Mouse (Mus musculus): Measurements from ENCODE around the gene Rapgef1. TPM values are rescaled to one million over a fixed set of nuclear protein-coding genes. Genes with fewer than 3 reads are reported as not detected.

Gene Rapgef1
- polyA plus RNA-seq, 1 experiment from 2014 or later, result 9.7 TPM

GRCm38 (mm10) chr2:29647162-29647561 lies 27.6 kb downstream of the Rapgef1 start:
- no peak overlapping the region for H3K4me2 ChIP-seq
- H3K9ac ChIP-seq, result no peak overlapping the region
- peaks cover 61% of the 10 kb centered on the region for H3K4me1 ChIP-seq
- no peaks in the 10 kb centered on the region for H3K27me3 ChIP-seq (replicated peaks)
- H3K27ac ChIP-seq (replicated peaks), result peak overlapping the region; percentile 44; the same call in 1 of the 2 replicates
- no peak overlapping the region for H3K4me3 ChIP-seq
- ATAC-seq (ENCODE audit: extremely low read depth, insufficient number of reproducible peaks, low FRiP score, low TSS enrichment), result no peak
- WGBS, result 84% methylated on average over 4 of the region's 4 CpGs
- peaks cover 6% of the 10 kb centered on the region; the same call in 1 of the 2 replicates for H3K36me3 ChIP-seq
- no peaks in the 10 kb centered on the region for H3K9me3 ChIP-seq

- Histone ChIP-seq H3K36me3 (peaks cover 6% of the 10 kb centered on the region; the same call in 1 of the 2 replicates), H3K27ac (replicated peaks) (no peak overlapping the region), H3K27me3 (replicated peaks) (no peaks in the 10 kb centered on the region), H3K4me3 (no peak overlapping the region), H3K4me1 (peaks cover 63% of the 10 kb centered on the region), H3K9me3 (no peaks in the 10 kb centered on the region), H3K9ac (no peak overlapping the region), H3K4me2 (no peak overlapping the region)
- 74% methylated on average over 7 of the region's 7 CpGs for WGBS
- ATAC-seq (ENCODE audit: extremely low read depth, insufficient number of reproducible peaks, low FRiP score, low TSS enrichment), result no peak
These were observed 28.3 kb downstream of the Rapgef1 start for GRCm38 (mm10) chr2:29647808-29648207.

- no peak for ATAC-seq (ENCODE audit: extremely low read depth, insufficient number of reproducible peaks, low FRiP score, low TSS enrichment)
- Histone ChIP-seq H3K36me3 (peaks cover 6% of the 10 kb centered on the region; the same call in 1 of the 2 replicates), H3K4me2 (peak overlapping the region; percentile 5; the same call in 1 of the 2 replicates), H3K27me3 (replicated peaks) (no peaks in the 10 kb centered on the region), H3K9ac (peak overlapping the region; percentile 21; the same call in 1 of the 2 replicates), H3K4me3 (no peak overlapping the region), H3K27ac (replicated peaks) (peak overlapping the region; percentile 61), H3K9me3 (no peaks in the 10 kb centered on the region), H3K4me1 (peaks cover 60% of the 10 kb centered on the region)
- 50% methylated on average over 6 of the region's 6 CpGs for WGBS
These were observed 29.7 kb downstream of the Rapgef1 start for GRCm38 (mm10) chr2:29648956-29649794.

- Histone ChIP-seq H3K9ac (no peak overlapping the region), H3K4me3 (no peak overlapping the region), H3K4me1 (peaks cover 54% of the 10 kb centered on the region), H3K9me3 (no peaks in the 10 kb centered on the region), H3K27ac (replicated peaks) (peak overlapping the region; percentile 61), H3K27me3 (replicated peaks) (no peaks in the 10 kb centered on the region), H3K4me2 (no peak overlapping the region), H3K36me3 (peaks cover under 1% of the 10 kb centered on the region; the same call in 1 of the 2 replicates)
- ATAC-seq (ENCODE audit: extremely low read depth, insufficient number of reproducible peaks, low FRiP score, low TSS enrichment), result no peak
- 70% methylated on average over 10 of the region's 10 CpGs for WGBS
These were observed 30.4 kb downstream of the Rapgef1 start for GRCm38 (mm10) chr2:29649795-29650457.

- Histone ChIP-seq H3K9me3 (no peaks in the 10 kb centered on the region), H3K4me3 (no peak overlapping the region), H3K4me1 (peaks cover 35% of the 10 kb centered on the region), H3K27ac (replicated peaks) (no peak overlapping the region), H3K9ac (no peak overlapping the region), H3K4me2 (no peak overlapping the region), H3K36me3 (no peaks in the 10 kb centered on the region), H3K27me3 (replicated peaks) (no peaks in the 10 kb centered on the region)
- no peak for ATAC-seq (ENCODE audit: extremely low read depth, insufficient number of reproducible peaks, low FRiP score, low TSS enrichment)
- 85% methylated on average over 5 of the region's 5 CpGs for WGBS
These were observed 32.4 kb downstream of the Rapgef1 start for GRCm38 (mm10) chr2:29651876-29652275.

GRCm38 (mm10) chr2:29655433-29655832 lies 35.9 kb downstream of the Rapgef1 start:
- Histone ChIP-seq H3K9ac (no peak overlapping the region), H3K4me1 (peaks cover 17% of the 10 kb centered on the region), H3K27ac (replicated peaks) (no peak overlapping the region), H3K27me3 (replicated peaks) (no peaks in the 10 kb centered on the region), H3K4me3 (no peak overlapping the region), H3K4me2 (no peak overlapping the region), H3K36me3 (no peaks in the 10 kb centered on the region), H3K9me3 (no peaks in the 10 kb centered on the region)
- ATAC-seq (ENCODE audit: extremely low read depth, insufficient number of reproducible peaks, low FRiP score, low TSS enrichment), result no peak
- WGBS, result 94% methylated on average over 5 of the region's 5 CpGs

- no peak overlapping the region for H3K4me3 ChIP-seq
- no peak overlapping the region for H3K27ac ChIP-seq (replicated peaks)
- 83% methylated on average over 1 of the region's 1 CpGs for WGBS
- no peaks in the 10 kb centered on the region for H3K27me3 ChIP-seq (replicated peaks)
- H3K9me3 ChIP-seq, result no peaks in the 10 kb centered on the region
- H3K4me2 ChIP-seq, result no peak overlapping the region
- no peak for ATAC-seq (ENCODE audit: extremely low read depth, insufficient number of reproducible peaks, low FRiP score, low TSS enrichment)
- no peak overlapping the region for H3K9ac ChIP-seq
- H3K4me1 ChIP-seq, result peaks cover 24% of the 10 kb centered on the region
- H3K36me3 ChIP-seq, result no peaks in the 10 kb centered on the region
These were observed 36.6 kb downstream of the Rapgef1 start for GRCm38 (mm10) chr2:29656095-29656494.

- Histone ChIP-seq H3K27ac (replicated peaks) (no peak overlapping the region), H3K27me3 (replicated peaks) (no peaks in the 10 kb centered on the region), H3K9me3 (no peaks in the 10 kb centered on the region), H3K9ac (no peak overlapping the region), H3K4me2 (no peak overlapping the region), H3K4me1 (peaks cover 29% of the 10 kb centered on the region), H3K36me3 (no peaks in the 10 kb centered on the region), H3K4me3 (no peak overlapping the region)
- ATAC-seq (ENCODE audit: extremely low read depth, insufficient number of reproducible peaks, low FRiP score, low TSS enrichment), result no peak
- 80% methylated on average over 1 of the region's 1 CpGs for WGBS
These were observed 37.6 kb downstream of the Rapgef1 start for GRCm38 (mm10) chr2:29657089-29657488.

- Histone ChIP-seq H3K27me3 (replicated peaks) (no peaks in the 10 kb centered on the region), H3K4me3 (no peak overlapping the region), H3K9me3 (no peaks in the 10 kb centered on the region), H3K36me3 (no peaks in the 10 kb centered on the region), H3K4me2 (no peak overlapping the region), H3K4me1 (peaks cover 52% of the 10 kb centered on the region), H3K9ac (no peak overlapping the region), H3K27ac (replicated peaks) (0 out of 2 replicates have a peak overlapping the region, but pooled peaks have one; percentile 3)
- ATAC-seq (ENCODE audit: extremely low read depth, insufficient number of reproducible peaks, low FRiP score, low TSS enrichment), result no peak
- 53% methylated on average over 6 of the region's 6 CpGs for WGBS
These were observed 42.3 kb downstream of the Rapgef1 start for GRCm38 (mm10) chr2:29661751-29662191.

DNA sequence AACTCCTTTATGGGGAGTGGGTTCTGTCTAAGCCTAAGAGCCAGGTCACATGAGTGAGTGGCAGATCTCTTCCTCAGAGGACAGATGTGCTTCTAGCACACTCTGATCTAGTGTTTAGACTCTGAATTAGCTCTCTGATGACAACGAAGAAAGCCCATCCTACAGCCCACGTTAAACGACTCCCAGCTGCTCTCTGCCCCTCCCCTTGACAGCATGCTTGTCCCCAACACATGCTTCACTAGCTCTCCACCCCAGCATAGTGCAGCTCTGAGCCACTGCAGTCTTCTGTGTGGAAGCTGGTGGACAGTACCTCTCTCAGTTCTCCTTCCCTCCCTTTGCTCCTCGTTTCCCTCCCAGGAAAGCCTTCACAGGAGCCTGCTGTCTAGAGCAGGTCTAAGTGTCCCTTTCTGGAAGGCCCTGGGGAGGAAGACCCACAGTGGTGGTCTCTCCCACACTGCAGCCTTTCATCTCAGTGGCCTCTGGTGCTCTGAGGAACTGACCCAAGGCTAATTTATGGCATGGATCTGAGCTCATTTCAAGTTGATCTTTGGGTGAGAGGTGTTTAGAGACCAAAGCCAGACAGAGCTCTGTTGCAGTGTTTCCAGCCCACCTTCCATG lies 43.8 kb downstream of the Rapgef1 start:
- no peak overlapping the region for H3K27ac ChIP-seq (replicated peaks)
- 0 out of 2 replicates have a peak overlapping the region, but pooled peaks have one; percentile 28 for H3K9ac ChIP-seq
- 13% methylated on average over 4 of the region's 4 CpGs for WGBS
- no peaks in the 10 kb centered on the region for H3K36me3 ChIP-seq
- H3K4me1 ChIP-seq, result peaks cover 68% of the 10 kb centered on the region
- H3K27me3 ChIP-seq (replicated peaks), result no peaks in the 10 kb centered on the region
- no peaks in the 10 kb centered on the region for H3K9me3 ChIP-seq
- H3K4me3 ChIP-seq, result no peak overlapping the region
- ATAC-seq (ENCODE audit: extremely low read depth, insufficient number of reproducible peaks, low FRiP score, low TSS enrichment), result no peak
- H3K4me2 ChIP-seq, result no peak overlapping the region

GRCm38 (mm10) chr2:29665421-29665820 lies 45.9 kb downstream of the Rapgef1 start:
- Histone ChIP-seq H3K9ac (no peak overlapping the region), H3K4me2 (no peak overlapping the region), H3K36me3 (no peaks in the 10 kb centered on the region), H3K4me3 (no peak overlapping the region), H3K9me3 (no peaks in the 10 kb centered on the region), H3K4me1 (peaks cover 84% of the 10 kb centered on the region), H3K27me3 (replicated peaks) (no peaks in the 10 kb centered on the region), H3K27ac (replicated peaks) (no peak overlapping the region)
- 86% methylated on average over 5 of the region's 5 CpGs for WGBS
- ATAC-seq (ENCODE audit: extremely low read depth, insufficient number of reproducible peaks, low FRiP score, low TSS enrichment), result no peak

Data from heart, embryonic 13.5 days (tissue).